Mouse (Mus musculus) midbrain, postnatal 0 days (tissue): ENCODE results near the gene Pi4k2b. TPM values are rescaled to one million over a fixed set of nuclear protein-coding genes. Genes with fewer than 3 reads are reported as not detected.
A peak's percentile ranks its signal among the peaks of the same experiment; 100 is the strongest.

Experiments
- ATAC-seq: fragments of 200-750 bp; cut with Nextera tagmentation; 2 replicates; pipeline ENCODE4 v1.8.0; 2017; ENCODE audit warnings: moderate number of reproducible peaks, mild to moderate bottlenecking, moderate TSS enrichment, moderate library complexity; ENCODE audit not compliant: low FRiP score
- DNase-seq: peaks from one replicate; pipeline ENCODE4 v3.0.0-alpha.2; 2015; ENCODE audit warnings: low spot score
- H3K27ac ChIP-seq: fragments of 300-500 bp; sonication (generic); 2 replicates; pipeline ENCODE4 v1.5.1; 2014; ENCODE audit warnings: low read depth, mild to moderate bottlenecking, low read length, mixed read lengths
- H3K27me3 ChIP-seq: fragments of 300-500 bp; sonication (generic); 2 replicates; pipeline ENCODE4 v1.6.1; 2014; ENCODE audit warnings: low read length, control low read depth, mixed read lengths; ENCODE audit not compliant: insufficient read depth
- H3K36me3 ChIP-seq: fragments of 300-500 bp; sonication (generic); 2 replicates; pipeline ENCODE4 v1.6.1; 2014; ENCODE audit warnings: low read length, control low read depth, mixed read lengths; ENCODE audit not compliant: insufficient read depth
- H3K4me1 ChIP-seq: fragments of 300-500 bp; sonication (generic); 2 replicates; pipeline ENCODE4 v1.6.1; 2014; ENCODE audit warnings: mild to moderate bottlenecking, control low read depth, antibody characterized with exemption, low read length, mixed read lengths; ENCODE audit not compliant: insufficient read depth
- H3K4me2 ChIP-seq: fragments of 300-500 bp; sonication (generic); 2 replicates; pipeline ENCODE4 v1.6.1; 2014; ENCODE audit warnings: low read depth, mild to moderate bottlenecking, low read length, mixed read lengths; ENCODE audit not compliant: poor library complexity, severe bottlenecking
- H3K4me3 ChIP-seq: fragments of 300-500 bp; sonication (generic); 2 replicates; pipeline ENCODE4 v1.5.1; 2014; ENCODE audit warnings: low read depth, mild to moderate bottlenecking, low read length, moderate library complexity
- H3K9ac ChIP-seq: fragments of 300-500 bp; sonication (generic); replicated peaks from 2 replicates; pipeline ENCODE4 v1.6.1; 2014; ENCODE audit warnings: mild to moderate bottlenecking, low read length, moderate library complexity, mixed read lengths; ENCODE audit not compliant: poor library complexity, severe bottlenecking
- H3K9me3 ChIP-seq: fragments of 300-500 bp; sonication (generic); 2 replicates; pipeline ENCODE4 v1.6.1; 2016; ENCODE audit warnings: low read length, control low read depth
- CTCF ChIP-seq: IDR thresholded peaks from 2 replicates; pipeline ENCODE4 v1.5.1; 2016; ENCODE audit warnings: antibody characterized with exemption, mild to moderate bottlenecking
- WGBS: fragments of 180-500 bp; shearing (Covaris S2); extraction: QIAGEN DNeasy Blood & Tissue Kit; methylation state at CpG from one replicate; pipeline ENCODE4 v1.1.7; 2014; 5-methylcytosine and 5-hydroxymethylcytosine counted together
- polyA plus RNA-seq: library from polyadenylated mRNA; unstranded; fragments of >200 nt; fragmentation: Nextera tagmentation; extraction: Ambion mirVana; gene quantifications from 2 replicates; pipeline ENCODE4 v1.2.1, GENCODE M21; 2015
- total RNA-seq: library from RNA; depleted of rRNA; stranded (reverse); fragments of >200 nt; gene quantifications from 2 replicates; pipeline ENCODE4 v1.2.3, GENCODE M21; 2014

Pi4k2b gene
- total and polyA plus RNA-seq, 2 experiments from 2014 or later: 1.6 to 2.7 TPM

- WGBS: 92% methylated on average over 7 of the region's 7 CpGs
- H3K4me1 ChIP-seq: no peaks in the 10 kb centered on the region
- H3K4me2 ChIP-seq: no peak overlapping the region
- no peak for TF ChIP-seq CTCF
- H3K4me3 ChIP-seq: no peak overlapping the region
- no peak overlapping the region for H3K9ac ChIP-seq
- no peak overlapping the region for H3K27ac ChIP-seq
- no peaks in the 10 kb centered on the region for H3K36me3 ChIP-seq
- no peaks in the 10 kb centered on the region for H3K27me3 ChIP-seq
- DNase-seq (no peak), ATAC-seq (no peak)
- H3K9me3 ChIP-seq: no peaks in the 10 kb centered on the region
These were observed 45.4 kb downstream of the Pi4k2b start for GRCm38 (mm10) chr5:52786556-52787322.

- Histone ChIP-seq H3K9me3 (no peaks in the 10 kb centered on the region), H3K4me2 (no peak overlapping the region), H3K27me3 (no peaks in the 10 kb centered on the region), H3K36me3 (peaks cover 21% of the 10 kb centered on the region), H3K27ac (no peak overlapping the region), H3K4me1 (no peaks in the 10 kb centered on the region), H3K9ac (no peak overlapping the region), H3K4me3 (no peak overlapping the region)
- 93% methylated on average over 9 of the region's 9 CpGs for WGBS
- DNase-seq (no peak), ATAC-seq (no peak)
- TF ChIP-seq CTCF: no peak
These were observed 51.9 kb downstream of the Pi4k2b start for GRCm38 (mm10) chr5:52793230-52793629.

- Histone ChIP-seq H3K4me3 (no peak overlapping the region), H3K4me2 (no peak overlapping the region), H3K9ac (no peak overlapping the region), H3K9me3 (no peaks in the 10 kb centered on the region), H3K36me3 (peaks cover 22% of the 10 kb centered on the region), H3K27me3 (no peaks in the 10 kb centered on the region), H3K27ac (no peak overlapping the region), H3K4me1 (no peaks in the 10 kb centered on the region)
- 88% methylated on average over 9 of the region's 9 CpGs for WGBS
- no peak for ATAC-seq
- DNase-seq: no peak
- TF ChIP-seq CTCF: no peak
These were observed 52.7 kb downstream of the Pi4k2b start for GRCm38 (mm10) chr5:52794109-52794508.

GRCm38 (mm10) chr5:52799274-52799985 lies 58.1 kb downstream of the Pi4k2b start:
- Histone ChIP-seq H3K9me3 (no peaks in the 10 kb centered on the region), H3K27ac (no peak overlapping the region), H3K4me1 (no peaks in the 10 kb centered on the region), H3K4me2 (no peak overlapping the region), H3K27me3 (no peaks in the 10 kb centered on the region), H3K36me3 (peaks cover 22% of the 10 kb centered on the region), H3K4me3 (no peak overlapping the region), H3K9ac (no peak overlapping the region)
- TF ChIP-seq CTCF: no peak
- WGBS: 91% methylated on average over 12 of the region's 12 CpGs
- ATAC-seq (no peak), DNase-seq (peak; percentile 38)

GRCm38 (mm10) chr5:52805801-52806200 lies 64.4 kb downstream of the Pi4k2b start:
- DNase-seq (no peak), ATAC-seq (no peak)
- 85% methylated on average over 4 of the region's 4 CpGs for WGBS
- Histone ChIP-seq H3K27me3 (no peaks in the 10 kb centered on the region), H3K4me3 (no peak overlapping the region), H3K9me3 (no peaks in the 10 kb centered on the region), H3K27ac (no peak overlapping the region), H3K4me1 (no peaks in the 10 kb centered on the region), H3K9ac (no peak overlapping the region), H3K4me2 (no peak overlapping the region), H3K36me3 (peaks cover 2% of the 10 kb centered on the region; the same call in 1 of the 2 replicates)
- TF ChIP-seq CTCF: no peak

DNA sequence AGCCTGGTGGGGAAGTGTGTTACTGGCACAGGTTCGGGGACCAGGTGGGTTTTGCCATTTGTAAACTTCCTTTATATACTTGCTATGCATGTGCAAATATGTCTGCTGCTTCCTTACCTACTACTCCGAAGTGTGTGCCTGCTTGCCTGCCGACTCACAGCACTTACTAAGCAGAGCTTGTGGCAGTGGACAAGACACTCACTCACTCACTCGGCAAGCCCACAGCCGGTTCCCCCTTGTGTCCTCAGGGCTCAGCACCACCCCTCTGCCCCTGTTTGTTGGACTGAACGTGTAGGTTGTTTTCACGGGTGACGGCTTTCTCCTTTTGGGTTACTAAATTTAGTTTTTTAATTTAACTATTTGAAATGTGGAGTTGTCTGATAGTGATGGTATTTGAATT lies 65.0 kb downstream of the Pi4k2b start:
- no peak overlapping the region for H3K4me3 ChIP-seq
- no peak overlapping the region for H3K4me2 ChIP-seq
- no peak overlapping the region for H3K9ac ChIP-seq
- ATAC-seq: no peak
- H3K27ac ChIP-seq: no peak overlapping the region
- no peaks in the 10 kb centered on the region for H3K27me3 ChIP-seq
- WGBS: 84% methylated on average over 8 of the region's 8 CpGs
- H3K36me3 ChIP-seq: peaks cover 2% of the 10 kb centered on the region; the same call in 1 of the 2 replicates
- no peaks in the 10 kb centered on the region for H3K4me1 ChIP-seq
- H3K9me3 ChIP-seq: no peaks in the 10 kb centered on the region
- no peak for TF ChIP-seq CTCF
- no peak for DNase-seq
